In the genomic region with DNA sequence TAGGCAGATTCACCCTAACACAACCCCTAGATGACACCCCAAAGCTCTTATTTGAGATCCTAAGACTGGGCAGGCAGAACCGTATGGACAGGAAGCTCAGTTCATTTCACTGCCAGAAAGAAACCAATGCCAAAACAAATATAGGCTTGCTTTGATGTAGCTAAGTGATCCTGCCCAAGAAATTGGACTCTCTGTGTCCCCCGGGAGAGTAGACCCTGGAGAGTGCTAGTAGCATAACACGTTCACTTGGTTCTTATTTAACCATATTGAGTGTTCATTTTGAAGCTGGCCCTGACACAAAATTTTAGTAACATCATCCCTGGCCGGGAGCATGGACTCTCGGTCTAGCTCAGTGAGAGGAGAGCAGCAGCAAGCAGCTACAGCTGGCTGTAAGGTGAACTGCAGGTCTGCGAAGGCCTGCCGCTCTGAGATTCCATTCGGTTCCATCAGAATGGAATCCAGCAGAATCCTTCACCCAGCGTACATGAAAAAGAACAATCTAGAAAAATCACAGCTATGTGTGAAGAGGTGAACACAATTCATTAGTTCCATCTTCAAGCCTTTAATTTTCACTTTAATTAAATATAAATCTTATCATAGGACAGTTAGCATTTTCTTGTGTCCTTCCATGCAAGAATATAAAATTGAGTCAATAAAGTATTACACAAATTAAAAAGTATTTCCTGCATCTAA, we compare ENCODE assay signal across 14 mouse cellular contexts.
DNase-seq lines count a peak whose midpoint lies in the region; ATAC-seq and TF ChIP-seq lines count a peak whose summit lies in the region.
"Had no signal": no experiment of that assay in that cellular context is flagged by ENCODE, and none has a peak within 500 bp of the region (broad histone marks: within the 10 kb centered on the region; RNA-seq: fewer than 3 reads in every experiment).

No protein-coding gene starts in this region.

- H3K9ac ChIP-seq in liver, postnatal 0 days (replicated peaks): no peak overlapping the region
- H3K9ac ChIP-seq in liver, embryonic 12.5 days: no peak overlapping the region
- H3K9ac ChIP-seq: hindbrain, embryonic 14.5 days had no signal

- H3K36me3 ChIP-seq in liver, postnatal 0 days (replicated peaks; ENCODE audit: insufficient read depth, low read length): no peaks in the 10 kb centered on the region
- no peaks in the 10 kb centered on the region for H3K36me3 ChIP-seq in liver, embryonic 12.5 days
- H3K36me3 ChIP-seq in embryonic facial prominence, embryonic 10.5 days (replicated peaks): no peaks in the 10 kb centered on the region

- H3K4me3 ChIP-seq in liver, postnatal 0 days (ENCODE audit: low read depth, low read length): no peak overlapping the region
- H3K4me3 ChIP-seq in liver, embryonic 12.5 days: no peak overlapping the region
- no peak overlapping the region for H3K4me3 ChIP-seq in embryonic facial prominence, embryonic 10.5 days

- no peak overlapping the region for H3K4me2 ChIP-seq in liver, postnatal 0 days (ENCODE audit: low read depth, low read length)
- H3K4me2 ChIP-seq in liver, embryonic 12.5 days: no peak overlapping the region
- H3K4me2 ChIP-seq: heart, embryonic 11.5 days; hindbrain, embryonic 14.5 days had no signal

- intact Hi-C loops in heart, postnatal 14 days (cut with DNase I): no loop called here

- no peak for TF ChIP-seq CTCF in liver, postnatal 0 days (IDR thresholded peaks at IDR 0.05; ENCODE audit: low read depth)

- ATAC-seq in cerebellum, adult (ENCODE audit: insufficient number of reproducible peaks, low FRiP score, low TSS enrichment): peak; percentile 49
- ATAC-seq in liver, postnatal 0 days: peak; percentile 59
- no peak for ATAC-seq in liver, embryonic 12.5 days

- 0 out of 2 replicates have a peak overlapping the region, but pooled peaks have one; percentile 19 for H3K27ac ChIP-seq in liver, postnatal 0 days (ENCODE audit: low read depth)
- no peak overlapping the region for H3K27ac ChIP-seq in liver, embryonic 12.5 days
- no peak overlapping the region for H3K27ac ChIP-seq in embryonic facial prominence, embryonic 10.5 days (replicated peaks)
- H3K27ac ChIP-seq: hindbrain, embryonic 14.5 days had no signal

- TF ChIP-seq EP300 in liver, postnatal 0 days (IDR thresholded peaks at IDR 0.05; ENCODE audit: low read depth): no peak

- no peaks in the 10 kb centered on the region for H3K27me3 ChIP-seq in liver, postnatal 0 days (ENCODE audit: insufficient read depth, low read length)
- H3K27me3 ChIP-seq in liver, embryonic 12.5 days (replicated peaks): no peaks in the 10 kb centered on the region
- no peaks in the 10 kb centered on the region for H3K27me3 ChIP-seq in embryonic facial prominence, embryonic 10.5 days (replicated peaks; ENCODE audit: low read depth, poor library complexity, severe bottlenecking)

- no peak for DNase-seq in cerebellum, adult 11-12 months
- peak; percentile 3 to 15 for DNase-seq in heart, adult 9 months (ENCODE audit: low spot score in 2 of 2)
- DNase-seq in heart, postnatal 14 days: no peak
- no peak for DNase-seq in liver, postnatal 0 days
- DNase-seq in embryonic facial prominence, embryonic 10.5 days (ENCODE audit: low spot score): peak; percentile 10
- DNase-seq in thymus, postnatal 25 days: no peak
- DNase-seq: adrenal gland, postnatal 25 days; kidney, adult 11 months; lung, adult 18-20 months; right cerebral cortex, postnatal 14 days had no signal

- H3K9me3 ChIP-seq in liver, postnatal 0 days (ENCODE audit: low read length): no peaks in the 10 kb centered on the region
- no peaks in the 10 kb centered on the region for H3K9me3 ChIP-seq in liver, embryonic 12.5 days (replicated peaks)
- H3K9me3 ChIP-seq in embryonic facial prominence, embryonic 10.5 days: no peaks in the 10 kb centered on the region

- no peaks in the 10 kb centered on the region; the same call in 1 of the 2 replicates for H3K4me1 ChIP-seq in liver, postnatal 0 days (ENCODE audit: insufficient read depth)
- no peaks in the 10 kb centered on the region for H3K4me1 ChIP-seq in liver, embryonic 12.5 days
- H3K4me1 ChIP-seq in embryonic facial prominence, embryonic 10.5 days: peaks cover 18% of the 10 kb centered on the region

- WGBS in liver, postnatal 0 days (ENCODE audit: insufficient replicate concordance): 73% methylated on average over 9 of the region's 9 CpGs
- WGBS in liver, embryonic 12.5 days (ENCODE audit: insufficient replicate concordance): 79% methylated on average over 9 of the region's 9 CpGs
- WGBS in embryonic facial prominence, embryonic 10.5 days: 74% methylated on average over 9 of the region's 9 CpGs

Comparison
In these comparisons a context has a peak if more than half of its experiments do, and no peak if none do; other contexts are left out.
1. DNase-seq: peak in heart, adult 9 months (2 of 2) and embryonic facial prominence, embryonic 10.5 days (single experiment); none in cerebellum, adult 11-12 months (single experiment), heart, postnatal 14 days (0 of 2), liver, postnatal 0 days (single experiment) and thymus, postnatal 25 days (single experiment).